Mouse (Mus musculus) intestine, embryonic 14.5 days (tissue): ENCODE measurements at regions not wholly inside any gene's neighbourhood (a gene's known extent, or its start where the extent isn't known, plus 50 kb on each side); places are given as distances from the start of the nearest gene placed in this dataset.

ENCODE experiments used
- ATAC-seq: fragments of 200-750 bp; cut with Nextera tagmentation; replicated peaks from 2 replicates; pipeline ENCODE4 v1.8.0; 2017; ENCODE audit warnings: low read depth, moderate number of reproducible peaks, moderate TSS enrichment, moderate library complexity; ENCODE audit not compliant: low FRiP score, low TSS enrichment
- DNase-seq: peaks from one replicate; pipeline ENCODE4 v3.0.0-alpha.2; 2018; ENCODE audit warnings: low spot score
- H3K27ac ChIP-seq: fragments of 300-500 bp; sonication (generic); 2 replicates; pipeline ENCODE4 v1.5.1; 2014; ENCODE audit warnings: low read depth, mild to moderate bottlenecking, control low read depth
- H3K27me3 ChIP-seq: fragments of 300-500 bp; sonication (generic); replicated peaks from 2 replicates; pipeline ENCODE4 v1.6.1; 2014; ENCODE audit warnings: low read length, control low read depth; ENCODE audit not compliant: control insufficient read depth, insufficient read depth
- H3K36me3 ChIP-seq: fragments of 300-500 bp; sonication (generic); 2 replicates; pipeline ENCODE4 v1.6.1; 2014; ENCODE audit warnings: low read length, control low read depth; ENCODE audit not compliant: control insufficient read depth, insufficient read depth
- H3K4me1 ChIP-seq: fragments of 300-500 bp; sonication (generic); replicated peaks from 2 replicates; pipeline ENCODE4 v1.6.1; 2014; ENCODE audit warnings: low read length, control low read depth, mixed read lengths; ENCODE audit not compliant: control insufficient read depth, insufficient read depth
- H3K4me2 ChIP-seq: fragments of 300-500 bp; sonication (generic); 2 replicates; pipeline ENCODE4 v1.6.1; 2014; ENCODE audit warnings: low read length
- H3K4me3 ChIP-seq: fragments of 300-500 bp; sonication (generic); 2 replicates; pipeline ENCODE4 v1.5.1; 2014; ENCODE audit warnings: low read depth, low read length, control low read depth, mixed read lengths
- H3K9ac ChIP-seq: fragments of 300-500 bp; sonication (generic); 2 replicates; pipeline ENCODE4 v1.6.1; 2014; ENCODE audit warnings: mild to moderate bottlenecking, low read length
- H3K9me3 ChIP-seq: fragments of 300-500 bp; sonication (generic); 2 replicates; pipeline ENCODE4 v1.6.1; 2016; ENCODE audit warnings: low read length, control low read depth; ENCODE audit not compliant: control insufficient read depth
- WGBS: fragments of 180-500 bp; shearing (Covaris S2); extraction: QIAGEN DNeasy Blood & Tissue Kit; methylation state at CpG from one replicate; pipeline ENCODE4 v1.1.7; 2014; 5-methylcytosine and 5-hydroxymethylcytosine counted together

- H3K27ac ChIP-seq = no peak overlapping the region
- H3K4me3 ChIP-seq = no peak overlapping the region
- no peak overlapping the region for H3K4me2 ChIP-seq
- DNase-seq (no peak), ATAC-seq (no peak)
- no peaks in the 10 kb centered on the region for H3K9me3 ChIP-seq
- H3K9ac ChIP-seq = no peak overlapping the region
- H3K4me1 ChIP-seq = no peaks in the 10 kb centered on the region
- 72% methylated on average over 7 of the region's 7 CpGs for WGBS
- no peaks in the 10 kb centered on the region for H3K36me3 ChIP-seq
- no peaks in the 10 kb centered on the region for H3K27me3 ChIP-seq
Observed at GRCm38 (mm10) chr6:93573679-93574635, 630.7 kb upstream of the Adamts9 start.

DNA sequence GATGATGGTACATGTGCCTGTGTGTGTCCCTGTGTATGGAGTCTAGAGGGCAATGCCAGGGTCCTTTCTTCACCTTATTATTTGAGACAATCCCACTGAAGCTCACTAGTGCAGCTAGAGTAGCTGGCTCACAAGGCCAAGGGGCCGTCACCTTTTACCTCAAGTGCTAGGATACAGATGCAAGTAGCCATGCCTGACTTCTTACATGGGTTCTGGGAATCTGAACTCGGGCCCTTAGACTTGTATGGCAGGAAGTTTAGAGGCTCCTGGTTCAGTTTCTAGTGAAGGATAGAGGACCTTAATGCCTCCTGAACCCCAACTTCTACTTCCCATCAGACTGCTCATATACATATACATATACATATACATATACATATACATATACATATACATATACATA is 626.6 kb upstream of the Adamts9 start:
- Histone ChIP-seq H3K4me2 (no peak overlapping the region), H3K27me3 (no peaks in the 10 kb centered on the region), H3K36me3 (no peaks in the 10 kb centered on the region), H3K4me1 (no peaks in the 10 kb centered on the region), H3K9ac (no peak overlapping the region), H3K4me3 (no peak overlapping the region), H3K27ac (no peak overlapping the region), H3K9me3 (no peaks in the 10 kb centered on the region)
- 97% methylated on average over 2 of the region's 2 CpGs for WGBS
- ATAC-seq (no peak), DNase-seq (no peak)

DNA sequence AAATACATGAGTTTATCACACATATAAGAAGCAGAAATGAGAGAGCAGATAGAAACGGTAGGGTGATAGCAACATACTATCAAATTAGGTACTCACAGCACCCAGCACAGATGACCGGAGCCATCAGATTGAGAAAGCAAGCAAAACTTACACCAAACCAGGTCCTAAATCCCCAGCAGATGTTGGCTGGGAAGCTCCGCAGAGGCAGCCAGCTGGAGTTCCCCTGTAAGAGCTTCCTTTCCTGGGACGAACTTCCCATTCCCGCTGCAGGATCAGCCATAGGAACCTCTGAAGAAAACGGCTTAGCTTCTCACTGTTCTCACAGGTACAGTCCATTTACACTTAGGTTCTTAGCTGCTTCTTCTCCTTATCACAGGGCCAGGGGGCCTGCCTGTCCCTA is 625.9 kb upstream of the Adamts9 start:
- no peak for ATAC-seq
- WGBS = 73% methylated on average over 6 of the region's 6 CpGs
- no peak overlapping the region for H3K9ac ChIP-seq

DNA sequence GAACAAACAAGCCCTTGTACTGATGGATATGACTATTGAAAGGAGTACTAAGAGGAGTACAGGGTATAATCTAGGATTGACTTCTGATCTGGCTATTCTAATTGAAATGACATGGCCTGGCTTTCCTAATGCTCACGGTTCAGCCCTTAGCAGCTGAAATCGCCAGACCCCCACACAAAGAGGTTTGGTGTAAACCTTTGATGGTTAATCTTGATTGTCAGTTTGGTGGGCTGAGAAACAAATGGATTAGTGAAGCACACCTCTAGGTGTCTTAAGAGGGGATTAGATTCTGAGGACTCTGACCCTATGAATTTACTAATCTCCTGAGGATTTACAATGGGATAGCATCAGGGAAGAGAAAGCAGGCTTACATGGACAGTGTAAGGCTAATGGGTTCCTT is 623.4 kb upstream of the Adamts9 start:
- no peaks in the 10 kb centered on the region for H3K4me1 ChIP-seq
- H3K9ac ChIP-seq = no peak overlapping the region
- no peak overlapping the region for H3K4me3 ChIP-seq
- H3K36me3 ChIP-seq = no peaks in the 10 kb centered on the region
- H3K27ac ChIP-seq = no peak overlapping the region
- no peak for ATAC-seq
- H3K27me3 ChIP-seq = no peaks in the 10 kb centered on the region
- H3K4me2 ChIP-seq = no peak overlapping the region
- no peaks in the 10 kb centered on the region for H3K9me3 ChIP-seq
- 41% methylated on average over 2 of the region's 2 CpGs for WGBS
- no peak for DNase-seq

More for the DNA sequence above, 625.9 kb upstream of the Adamts9 start:
- Histone ChIP-seq H3K4me2 (no peak overlapping the region), H3K4me1 (no peaks in the 10 kb centered on the region), H3K4me3 (no peak overlapping the region), H3K27me3 (no peaks in the 10 kb centered on the region), H3K9me3 (no peaks in the 10 kb centered on the region), H3K36me3 (no peaks in the 10 kb centered on the region), H3K27ac (no peak overlapping the region)
- no peak for DNase-seq

DNA sequence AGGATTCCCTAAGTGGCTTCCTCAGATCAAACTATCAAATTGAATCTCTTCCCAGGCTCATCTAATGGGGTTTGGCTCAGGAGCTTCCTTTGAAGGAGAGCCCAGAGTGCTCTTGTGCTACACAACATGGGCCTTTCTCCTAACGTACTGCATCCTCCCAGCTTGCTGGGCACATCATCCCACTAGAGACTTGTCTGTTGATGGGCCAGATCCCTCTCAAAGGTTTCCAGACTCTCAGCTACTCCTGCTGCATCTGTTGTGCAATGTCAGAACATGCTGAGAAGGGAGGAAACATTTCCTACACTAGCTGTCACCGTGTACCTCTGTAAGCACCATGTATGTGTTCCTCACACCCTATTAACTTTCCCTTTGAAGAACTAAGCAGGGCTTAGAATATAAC is 605.0 kb upstream of the Adamts9 start:
- Histone ChIP-seq H3K9ac (no peak overlapping the region), H3K9me3 (no peaks in the 10 kb centered on the region), H3K27ac (no peak overlapping the region), H3K4me1 (0 out of 2 replicates have a peak, but pooled peaks cover 2% of the 10 kb centered on the region), H3K4me2 (no peak overlapping the region), H3K4me3 (no peak overlapping the region), H3K36me3 (no peaks in the 10 kb centered on the region), H3K27me3 (no peaks in the 10 kb centered on the region)
- DNase-seq = no peak
- no peak for ATAC-seq
- 93% methylated on average over 2 of the region's 2 CpGs for WGBS

GRCm38 (mm10) chr6:93544246-93544645 is 601.0 kb upstream of the Adamts9 start:
- H3K4me3 ChIP-seq = no peak overlapping the region
- 0 out of 2 replicates have a peak, but pooled peaks cover 2% of the 10 kb centered on the region for H3K4me1 ChIP-seq
- DNase-seq = no peak
- H3K27ac ChIP-seq = no peak overlapping the region
- H3K27me3 ChIP-seq = no peaks in the 10 kb centered on the region
- ATAC-seq = no peak
- H3K9me3 ChIP-seq = no peaks in the 10 kb centered on the region
- no peak overlapping the region for H3K4me2 ChIP-seq
- WGBS = 33% methylated on average over 1 of the region's 1 CpGs
- no peak overlapping the region for H3K9ac ChIP-seq
- no peaks in the 10 kb centered on the region for H3K36me3 ChIP-seq

GRCm38 (mm10) chr6:93543354-93544129 is 600.2 kb upstream of the Adamts9 start:
- WGBS = 31% methylated on average over 15 of the region's 15 CpGs
- Histone ChIP-seq H3K27ac (no peak overlapping the region), H3K9ac (no peak overlapping the region), H3K9me3 (no peaks in the 10 kb centered on the region), H3K4me3 (no peak overlapping the region), H3K27me3 (no peaks in the 10 kb centered on the region), H3K4me1 (0 out of 2 replicates have a peak, but pooled peaks cover 2% of the 10 kb centered on the region), H3K4me2 (peak overlapping the region; percentile 33), H3K36me3 (no peaks in the 10 kb centered on the region)
- DNase-seq (peak; percentile 53), ATAC-seq (no peak)

- no peak overlapping the region for H3K9ac ChIP-seq
- no peak overlapping the region for H3K27ac ChIP-seq
- no peaks in the 10 kb centered on the region for H3K27me3 ChIP-seq
- DNase-seq = no peak
- ATAC-seq = no peak
- 82% methylated on average over 1 of the region's 1 CpGs for WGBS
- H3K4me1 ChIP-seq = 0 out of 2 replicates have a peak, but pooled peaks cover 2% of the 10 kb centered on the region
- no peak overlapping the region for H3K4me3 ChIP-seq
- no peaks in the 10 kb centered on the region for H3K36me3 ChIP-seq
- no peak overlapping the region for H3K4me2 ChIP-seq
- no peaks in the 10 kb centered on the region for H3K9me3 ChIP-seq
Observed at GRCm38 (mm10) chr6:93539583-93539982, 596.3 kb upstream of the Adamts9 start.
